9 mouse cellular contexts compared by ENCODE assay signal in the genomic region with DNA sequence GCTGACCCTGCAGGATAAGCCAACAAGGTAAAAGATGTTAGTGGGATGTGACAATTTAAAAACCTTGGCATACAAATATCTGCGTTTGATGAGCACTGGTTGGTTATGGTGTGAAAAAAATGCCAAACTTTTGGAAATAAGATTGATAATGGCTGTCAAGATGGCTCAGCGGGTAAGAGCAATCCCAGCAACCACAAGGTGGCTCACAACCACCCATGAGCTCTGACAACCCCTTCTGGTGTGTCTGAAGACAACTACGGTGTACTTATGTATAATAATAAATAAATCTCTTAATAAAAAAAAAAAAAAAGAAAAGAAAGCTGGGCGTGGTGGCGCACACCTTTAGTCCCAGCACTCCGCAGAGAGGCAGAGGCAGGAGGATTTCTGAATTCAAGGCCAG. TPM values are rescaled to one million over a fixed set of nuclear protein-coding genes. Genes with fewer than 3 reads are reported as not detected.
DNase-seq lines count a peak whose midpoint lies in the region; ATAC-seq and TF ChIP-seq lines count a peak whose summit lies in the region.
"Had no signal": no experiment of that assay in that cellular context is flagged by ENCODE, and none has a peak within 500 bp of the region (broad histone marks: within the 10 kb centered on the region; RNA-seq: fewer than 3 reads in every experiment).

No protein-coding gene starts in this region.

- TF ChIP-seq CTCF in layer of hippocampus, adult 2 months (conservative IDR thresholded peaks at IDR 0.05): peak; percentile 46
- TF ChIP-seq CTCF in intestine, postnatal 0 days (IDR thresholded peaks at IDR 0.05; ENCODE audit: low read depth): peak; percentile 38

- DNase-seq in layer of hippocampus, adult 2 months (ENCODE audit: low spot score in 2 of 2): no peak
- DNase-seq in layer of hippocampus, adult 9-11 months: no peak
- DNase-seq in spleen, postnatal 4 days (ENCODE audit: low spot score in 2 of 2): no peak
- no peak for DNase-seq in cerebellum, adult 8-10 months
- DNase-seq in lung, postnatal 10 days: no peak
- DNase-seq: heart, postnatal 10 days had no signal

- H3K4me2 ChIP-seq in embryonic facial prominence, embryonic 12.5 days (replicated peaks): peak overlapping the region; percentile 83
- peak overlapping the region; percentile 69 for H3K4me2 ChIP-seq in intestine, postnatal 0 days (replicated peaks; ENCODE audit: low read depth)
- peak overlapping the region; percentile 73 for H3K4me2 ChIP-seq in neural tube, embryonic 13.5 days

- H3K36me3 ChIP-seq in embryonic facial prominence, embryonic 12.5 days: peaks cover 18% of the 10 kb centered on the region; the same call in 1 of the 2 replicates
- peaks cover 22% of the 10 kb centered on the region for H3K36me3 ChIP-seq in intestine, postnatal 0 days (ENCODE audit: control insufficient read depth, insufficient read depth)
- H3K36me3 ChIP-seq in neural tube, embryonic 13.5 days: peaks cover 22% of the 10 kb centered on the region

- H3K27me3 ChIP-seq in embryonic facial prominence, embryonic 12.5 days: no peaks in the 10 kb centered on the region
- no peaks in the 10 kb centered on the region for H3K27me3 ChIP-seq in intestine, postnatal 0 days (replicated peaks; ENCODE audit: control insufficient read depth, insufficient read depth, low read length)
- no peaks in the 10 kb centered on the region for H3K27me3 ChIP-seq in neural tube, embryonic 13.5 days

- 83% methylated on average over 6 of the region's 6 CpGs for WGBS in embryonic facial prominence, embryonic 12.5 days
- WGBS in intestine, postnatal 0 days: 65% methylated on average over 6 of the region's 6 CpGs
- WGBS in neural tube, embryonic 13.5 days: 84% methylated on average over 6 of the region's 6 CpGs

- H3K9ac ChIP-seq in embryonic facial prominence, embryonic 12.5 days: no peak overlapping the region
- no peak overlapping the region for H3K9ac ChIP-seq in intestine, postnatal 0 days (ENCODE audit: low read depth, low read length)
- H3K9ac ChIP-seq in neural tube, embryonic 13.5 days: no peak overlapping the region; the same call in 1 of the 2 replicates

- ATAC-seq in embryonic facial prominence, embryonic 12.5 days (ENCODE audit: insufficient number of reproducible peaks, insufficient read depth, low FRiP score, low TSS enrichment): no peak
- no peak for ATAC-seq in intestine, postnatal 0 days
- no peak for ATAC-seq in neural tube, embryonic 13.5 days (ENCODE audit: low read depth)

- no peaks in the 10 kb centered on the region for H3K9me3 ChIP-seq in embryonic facial prominence, embryonic 12.5 days
- no peaks in the 10 kb centered on the region for H3K9me3 ChIP-seq in intestine, postnatal 0 days (ENCODE audit: control insufficient read depth)
- no peaks in the 10 kb centered on the region for H3K9me3 ChIP-seq in neural tube, embryonic 13.5 days

- H3K27ac ChIP-seq in layer of hippocampus, adult 2 months: no peak overlapping the region
- no peak overlapping the region for H3K27ac ChIP-seq in embryonic facial prominence, embryonic 12.5 days
- peak overlapping the region; percentile 90 for H3K27ac ChIP-seq in intestine, postnatal 0 days (ENCODE audit: low read depth, low read length)
- 0 out of 2 replicates have a peak overlapping the region, but pooled peaks have one; percentile 99 for H3K27ac ChIP-seq in neural tube, embryonic 13.5 days (replicated peaks)

- peaks cover 15% of the 10 kb centered on the region for H3K4me1 ChIP-seq in embryonic facial prominence, embryonic 12.5 days
- peaks cover 6% of the 10 kb centered on the region; the same call in 1 of the 2 replicates for H3K4me1 ChIP-seq in intestine, postnatal 0 days (replicated peaks; ENCODE audit: control insufficient read depth, insufficient read depth, low read length)
- H3K4me1 ChIP-seq in neural tube, embryonic 13.5 days (replicated peaks): peaks cover 22% of the 10 kb centered on the region

- H3K4me3 ChIP-seq in layer of hippocampus, adult 2 months: peak overlapping the region; percentile 93
- peak overlapping the region; percentile 57; the same call in 1 of the 2 replicates for H3K4me3 ChIP-seq in embryonic facial prominence, embryonic 12.5 days
- peak overlapping the region; percentile 86 for H3K4me3 ChIP-seq in intestine, postnatal 0 days (ENCODE audit: low read depth, low read length)
- peak overlapping the region; percentile 75 for H3K4me3 ChIP-seq in neural tube, embryonic 13.5 days

RNA-seq across cellular contexts. Expression of gene Mrps18b, which starts 1.2 kb away (rescaled TPM):
- total RNA-seq in layer of hippocampus, adult 2 months (2021): 10 to 100 TPM; 36.3 to 43.0 TPM
- 65.6 TPM in 2 replicates for polyA plus RNA-seq in embryonic facial prominence, embryonic 12.5 days (2016; fragmentation: Nextera tagmentation; extraction: Ambion mirVana)
- polyA plus RNA-seq in intestine, postnatal 0 days (2015; fragmentation: Nextera tagmentation; extraction: Ambion mirVana): 81.6 and 85.7 TPM in 2 replicates
- 56.1 and 62.7 TPM in 2 replicates for polyA plus RNA-seq in neural tube, embryonic 13.5 days (2015; fragmentation: Nextera tagmentation; extraction: Ambion mirVana)

RNA-seq across cellular contexts. Expression of gene Ppp1r10, which starts 1.3 kb away (rescaled TPM):
- 10 to 100 TPM; 83.2 to 83.8 TPM for total RNA-seq in layer of hippocampus, adult 2 months (2021)
- 50.1 and 51.9 TPM in 2 replicates for polyA plus RNA-seq in embryonic facial prominence, embryonic 12.5 days (2016; fragmentation: Nextera tagmentation; extraction: Ambion mirVana)
- 13.8 and 14.3 TPM in 2 replicates for polyA plus RNA-seq in intestine, postnatal 0 days (2015; fragmentation: Nextera tagmentation; extraction: Ambion mirVana)
- polyA plus RNA-seq in neural tube, embryonic 13.5 days (2015; fragmentation: Nextera tagmentation; extraction: Ambion mirVana): 44.6 and 45.9 TPM in 2 replicates

RNA-seq across cellular contexts. Expression of gene Atat1, which starts 5.1 kb away (rescaled TPM):
- total RNA-seq in layer of hippocampus, adult 2 months (2021): 10 to 100 TPM; 58.7 to 64.8 TPM
- polyA plus RNA-seq in embryonic facial prominence, embryonic 12.5 days (2016; fragmentation: Nextera tagmentation; extraction: Ambion mirVana): 165 and 172 TPM in 2 replicates
- 11.0 and 11.9 TPM in 2 replicates for polyA plus RNA-seq in intestine, postnatal 0 days (2015; fragmentation: Nextera tagmentation; extraction: Ambion mirVana)
- polyA plus RNA-seq in neural tube, embryonic 13.5 days (2015; fragmentation: Nextera tagmentation; extraction: Ambion mirVana): 357 and 369 TPM in 2 replicates

RNA-seq across cellular contexts. Expression of gene 2310061I04Rik, which starts 17.7 kb away (rescaled TPM):
- total RNA-seq in layer of hippocampus, adult 2 months (2021): 10 to 100 TPM; 53.4 to 62.4 TPM
- polyA plus RNA-seq in embryonic facial prominence, embryonic 12.5 days (2016; fragmentation: Nextera tagmentation; extraction: Ambion mirVana): 24.0 and 24.3 TPM in 2 replicates
- polyA plus RNA-seq in intestine, postnatal 0 days (2015; fragmentation: Nextera tagmentation; extraction: Ambion mirVana): 31.5 and 32.3 TPM in 2 replicates
- 45.1 and 50.5 TPM in 2 replicates for polyA plus RNA-seq in neural tube, embryonic 13.5 days (2015; fragmentation: Nextera tagmentation; extraction: Ambion mirVana)

RNA-seq across cellular contexts. Expression of gene Dhx16, which starts 35.4 kb away (rescaled TPM):
- 10 to 100 TPM; 28.1 to 31.3 TPM for total RNA-seq in layer of hippocampus, adult 2 months (2021)
- polyA plus RNA-seq in embryonic facial prominence, embryonic 12.5 days (2016; fragmentation: Nextera tagmentation; extraction: Ambion mirVana): 47.8 and 52.8 TPM in 2 replicates
- polyA plus RNA-seq in intestine, postnatal 0 days (2015; fragmentation: Nextera tagmentation; extraction: Ambion mirVana): 17.2 and 18.1 TPM in 2 replicates
- 31.0 and 39.6 TPM in 2 replicates for polyA plus RNA-seq in neural tube, embryonic 13.5 days (2015; fragmentation: Nextera tagmentation; extraction: Ambion mirVana)

Comparison
In these comparisons a context has a peak if more than half of its experiments do, and no peak if none do; other contexts are left out.
1. H3K27ac ChIP-seq: peak in intestine, postnatal 0 days (single experiment) and neural tube, embryonic 13.5 days (single experiment); none in layer of hippocampus, adult 2 months (single experiment) and embryonic facial prominence, embryonic 12.5 days (single experiment).
2. RNA of gene Atat1, which starts 5.1 kb away (polyA plus RNA-seq): 357 to 369 TPM in neural tube, embryonic 13.5 days and 165 to 172 TPM in embryonic facial prominence, embryonic 12.5 days; 11.0 to 11.9 TPM in intestine, postnatal 0 days; every median in the first group is over 10 times any median in the second.
3. Peak in every context shown above with its lines, with median percentiles within 50 percentile points of each other: H3K4me3 ChIP-seq and H3K4me2 ChIP-seq.